Mouse (Mus musculus) ES-Bruce4 (cell line): ENCODE measurements around the gene Plscr2.

Source experiments
- CTCF ChIP-seq: IDR thresholded peaks from one replicate; pipeline ENCODE4 v1.8.1; 2011; ENCODE audit warnings: low read depth, low read length
- EP300 ChIP-seq: IDR thresholded peaks from 2 replicates; pipeline ENCODE4 v1.6.1; 2011; ENCODE audit warnings: low read depth, low read length; ENCODE audit not compliant: insufficient read depth
- POLR2A ChIP-seq: IDR thresholded peaks from one replicate; pipeline ENCODE4 v1.8.1; 2011; ENCODE audit warnings: low read length; ENCODE audit not compliant: insufficient read depth

GRCm38 (mm10) chr9:92335277-92335818 lies 59.9 kb downstream of the Plscr2 start:
- no peak for TF ChIP-seq POLR2A
- no peak for TF ChIP-seq CTCF
- no peak for TF ChIP-seq EP300
